Mouse (Mus musculus) monocyte, adult 5-6 weeks (primary cell): ENCODE results near the gene Smg1. TPM values are rescaled to one million over a fixed set of nuclear protein-coding genes. Genes with fewer than 3 reads are reported as not detected.
"Not testable (repeated sequence)": the region's sequence is repeated elsewhere in the genome, so short reads cannot be mapped to it uniquely, and the experiment has no call there.

Experiments
- ATAC-seq: fragments of 153-309, 156-312 bp; replicated peaks from 2 replicates; pipeline ENCODE4 v1.8.0; 2017; ENCODE audit warnings: mild to moderate bottlenecking; ENCODE audit not compliant: low TSS enrichment, insufficient number of reproducible peaks, severe bottlenecking, poor library complexity, low FRiP score
- total RNA-seq: library from RNA; stranded (forward); fragments of 200-1000, 200-491, 200-594 nt; gene quantifications from 3 replicates; pipeline ENCODE4 v1.2.3, GENCODE M21; 2017

Gene Smg1
- total RNA-seq, 1 experiment from 2014 or later = 86.0 TPM

DNA sequence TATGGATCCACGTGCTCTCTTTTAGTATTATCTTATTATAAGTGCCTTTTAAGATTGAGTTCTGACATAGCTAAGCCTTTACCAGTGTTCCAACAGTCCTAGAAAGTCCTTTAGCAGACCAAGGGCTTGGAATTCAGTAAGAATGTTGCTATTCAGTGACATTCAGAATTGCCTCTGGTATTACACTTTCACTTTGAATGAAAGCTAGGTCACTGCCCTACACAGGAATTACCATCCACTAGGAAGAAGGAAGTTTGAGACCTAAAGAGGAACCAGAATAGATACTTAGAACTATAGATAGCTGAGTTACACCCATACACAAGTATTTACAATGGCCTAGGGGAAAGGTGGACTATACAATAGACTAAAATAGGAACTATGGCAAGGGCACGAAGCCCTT is 73.3 kb downstream of the Smg1 start:
- not testable (repeated sequence) for ATAC-seq

DNA sequence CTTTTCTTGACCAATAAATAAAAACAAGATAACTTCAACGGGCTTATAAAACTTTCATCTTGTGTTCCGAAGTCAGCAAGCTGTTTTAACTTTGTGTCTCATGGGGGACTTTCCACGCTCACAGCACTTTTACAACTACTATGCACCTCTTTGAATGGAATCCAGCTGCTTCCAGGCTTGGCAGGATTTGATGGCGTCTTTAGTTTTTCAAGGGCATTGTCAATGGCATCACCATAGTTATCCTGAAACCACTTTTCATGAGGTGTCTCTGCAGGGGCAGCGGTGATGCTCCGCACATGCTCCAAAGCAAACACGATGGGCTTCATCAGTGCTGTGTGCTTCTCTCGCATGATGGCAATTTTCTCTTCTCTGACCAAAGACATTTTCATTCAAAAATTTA is 80.5 kb downstream of the Smg1 start:
- no peak for ATAC-seq

DNA sequence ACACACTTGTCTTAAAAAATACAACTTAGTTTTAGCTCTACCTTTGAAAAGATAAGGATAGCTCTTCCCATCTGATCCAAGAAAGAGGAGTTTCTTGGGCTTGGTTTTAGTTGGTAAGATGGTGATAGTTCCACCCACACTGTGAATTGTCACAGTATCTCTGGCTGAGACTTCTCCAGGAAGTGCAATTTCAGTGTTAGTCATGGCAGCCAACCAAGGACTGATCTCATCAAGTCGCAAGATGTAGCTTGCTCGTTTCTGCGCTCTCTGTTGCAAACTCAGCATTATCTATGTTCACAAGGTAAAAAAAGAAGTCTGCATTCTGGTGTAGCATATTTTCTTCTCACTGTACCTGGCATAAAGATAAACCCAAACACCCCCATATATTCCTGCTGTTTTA is 83.3 kb downstream of the Smg1 start:
- ATAC-seq = no peak

- no peak for ATAC-seq
Measured at GRCm38 (mm10) chr7:118156461-118156860, 87.0 kb downstream of the Smg1 start.

- ATAC-seq = no peak
Measured at GRCm38 (mm10) chr7:118154150-118154549, 89.3 kb downstream of the Smg1 start.

GRCm38 (mm10) chr7:118143602-118144001 is 99.9 kb downstream of the Smg1 start:
- ATAC-seq = no peak

DNA sequence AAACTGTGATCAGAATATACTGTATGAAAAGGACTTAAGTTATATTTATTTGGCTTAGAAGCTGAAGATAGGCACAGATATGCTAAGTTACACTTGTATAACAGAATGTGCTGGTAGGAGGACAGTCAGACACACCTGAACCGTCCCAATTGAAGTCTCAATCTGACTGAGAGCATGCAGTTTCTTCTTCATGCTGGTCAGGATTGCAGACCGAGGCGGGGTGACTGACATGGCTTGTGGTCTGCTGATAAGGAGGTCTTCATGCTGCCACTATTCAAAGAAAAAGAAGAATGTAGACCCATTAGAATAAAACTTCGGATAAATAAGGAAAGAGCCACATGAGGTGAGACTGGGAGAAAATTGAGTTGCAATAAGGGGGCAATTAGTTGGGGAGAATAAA is 100.3 kb downstream of the Smg1 start:
- ATAC-seq = no peak

- ATAC-seq = no peak
Measured at GRCm38 (mm10) chr7:118141271-118141670, 102.2 kb downstream of the Smg1 start.

- ATAC-seq = no peak
Measured at GRCm38 (mm10) chr7:118135128-118135527, 108.3 kb downstream of the Smg1 start.

GRCm38 (mm10) chr7:118129430-118130041 is 113.9 kb downstream of the Smg1 start, which contains the start of gene Arl6ip1:
TSS of gene Arl6ip1 (minus strand) at chr7:118129662.
- ATAC-seq = peak; percentile 98

GRCm38 (mm10) chr7:118128925-118129429 is 114.5 kb downstream of the Smg1 start:
- no peak for ATAC-seq

- ATAC-seq = no peak
Measured at GRCm38 (mm10) chr7:118126219-118126875, 117.1 kb downstream of the Smg1 start.

GRCm38 (mm10) chr7:118125736-118126135 is 117.7 kb downstream of the Smg1 start:
- no peak for ATAC-seq

DNA sequence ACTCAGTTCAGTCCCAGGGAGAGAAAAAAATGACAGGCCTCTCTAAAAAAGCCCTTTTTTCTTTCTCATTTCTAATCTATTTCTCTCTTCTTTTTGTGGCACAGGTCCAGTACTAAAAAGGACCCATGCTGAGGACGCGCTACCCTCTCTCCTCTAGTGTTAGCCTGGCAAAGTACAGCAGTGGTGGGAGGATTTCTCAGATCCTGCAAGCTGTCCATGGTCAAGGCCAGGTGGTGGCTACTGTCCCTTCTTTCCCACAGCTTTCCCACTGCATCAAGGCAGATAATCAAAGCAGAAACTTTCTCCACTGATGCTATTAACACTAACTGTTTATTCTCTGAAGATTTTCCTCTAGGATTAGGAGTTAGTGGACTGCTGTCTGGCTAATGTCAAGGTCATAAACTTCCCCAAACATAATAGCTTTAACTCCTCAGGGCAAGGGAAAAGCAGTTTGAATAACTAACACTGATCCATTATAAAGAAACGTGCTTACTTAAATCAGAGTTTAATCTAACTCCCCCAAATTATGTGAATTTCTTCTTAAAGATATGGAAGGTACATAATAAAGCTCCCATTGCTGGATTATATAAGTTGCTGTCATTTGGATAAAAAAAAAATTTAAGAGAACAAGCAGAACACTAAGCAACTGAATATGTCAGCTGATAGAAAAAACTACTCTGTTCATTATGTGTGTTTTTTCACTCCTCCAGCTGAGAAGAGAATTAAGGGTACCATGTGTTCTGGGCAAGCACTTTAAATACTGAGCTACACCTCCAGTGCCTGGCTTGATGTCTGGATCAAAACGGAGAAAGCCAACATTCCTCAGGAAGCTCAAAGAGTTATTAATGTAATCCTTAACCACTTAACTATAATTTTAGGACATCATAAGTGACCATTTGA is 119.7 kb downstream of the Smg1 start:
- ATAC-seq = no peak

GRCm38 (mm10) chr7:118122235-118122634 is 121.2 kb downstream of the Smg1 start:
- no peak for ATAC-seq

DNA sequence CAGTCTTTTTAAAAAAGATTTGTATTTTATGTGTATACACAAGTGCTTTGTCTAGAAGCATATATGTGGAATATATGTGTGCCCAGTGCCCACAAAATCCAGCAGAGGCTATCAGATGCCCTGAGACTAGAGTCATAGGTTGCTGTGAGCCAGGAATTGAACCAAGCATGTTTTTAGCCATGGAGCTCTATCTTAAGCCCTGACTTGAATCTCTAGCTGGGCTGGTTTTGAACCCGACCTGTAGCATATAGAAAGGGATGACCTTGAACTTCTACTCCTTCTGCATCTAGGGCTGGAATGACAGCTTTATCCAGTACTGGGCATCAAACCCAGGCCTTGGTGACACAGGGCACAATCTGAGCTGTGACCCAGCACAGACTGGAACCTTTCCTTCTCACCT is 122.8 kb downstream of the Smg1 start:
- ATAC-seq = no peak

DNA sequence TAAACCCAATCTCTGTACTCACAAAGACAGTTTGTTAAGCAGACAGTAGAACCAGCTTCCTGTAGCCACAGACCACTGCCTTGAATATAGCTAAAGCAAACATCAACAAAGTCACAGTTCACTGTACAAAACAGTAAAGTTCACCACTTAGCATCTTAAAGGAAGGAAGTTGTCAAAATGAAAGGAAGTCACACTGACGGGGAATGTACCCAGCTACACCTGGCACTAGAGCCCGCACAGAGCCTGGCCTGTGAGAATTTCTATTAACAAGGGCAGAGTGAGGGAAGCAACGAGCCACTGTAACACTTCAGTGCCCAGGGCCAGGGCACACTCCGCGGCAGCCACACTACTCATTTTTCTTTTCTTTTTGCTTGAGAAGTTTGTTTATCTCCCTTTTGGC is 123.5 kb downstream of the Smg1 start:
- 0 out of 2 replicates have a peak, but pooled peaks have one; percentile 23 for ATAC-seq

GRCm38 (mm10) chr7:118119142-118119541 is 124.3 kb downstream of the Smg1 start:
- ATAC-seq = no peak

GRCm38 (mm10) chr7:118118426-118118825 is 125.0 kb downstream of the Smg1 start:
- ATAC-seq = no peak
